Mouse (Mus musculus): ENCODE results near the gene Cdk2ap2. TPM values are rescaled to one million over a fixed set of nuclear protein-coding genes. Genes with fewer than 3 reads are reported as not detected.

The Cdk2ap2 gene
- total and polyA plus RNA-seq, 2 experiments: 33.9 to 198 TPM

DNA sequence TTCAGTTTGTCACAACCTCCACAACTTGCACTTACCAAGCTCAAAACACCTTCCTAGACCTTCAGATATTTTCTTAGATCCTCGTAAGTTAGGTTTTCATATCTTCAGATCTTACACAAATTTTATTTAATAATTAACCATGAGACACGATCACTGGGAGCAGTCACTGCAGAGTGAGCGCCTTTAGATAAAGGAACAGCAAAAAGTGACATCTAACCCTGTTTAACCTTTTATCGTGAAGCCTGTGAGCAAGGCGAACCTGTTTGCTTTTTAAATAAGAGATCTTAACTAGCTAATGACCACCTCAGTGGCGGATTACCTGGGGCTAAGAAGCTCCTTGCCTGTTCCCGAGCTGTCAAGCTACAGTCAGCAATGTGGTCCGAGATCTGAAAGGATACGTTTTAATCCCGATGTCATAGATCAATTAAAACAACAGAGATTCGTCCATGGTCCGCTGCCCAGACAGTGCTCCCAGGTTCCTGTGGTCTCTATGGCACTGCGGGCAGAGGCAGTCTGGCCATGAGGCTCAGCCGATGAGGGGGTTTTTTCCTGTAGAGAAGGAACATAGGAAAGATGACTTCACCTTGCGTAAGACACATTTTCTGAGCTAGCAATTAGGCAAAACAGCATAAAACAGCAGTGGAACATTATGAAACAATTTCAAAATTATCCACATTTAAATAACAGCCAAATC is 28.1 kb upstream of the Cdk2ap2 start:
- Histone ChIP-seq H3K4me3 (ENCODE audit: insufficient read depth, low read depth, low read length) (peak overlapping the region; percentile 69), H3K4me1 (ENCODE audit: control insufficient read depth, insufficient read depth, low read length) (peaks cover 30% of the 10 kb centered on the region), H3K27me3 (ENCODE audit: control insufficient read depth, insufficient read depth, low read length) (no peaks in the 10 kb centered on the region), H3K79me2 (ENCODE audit: control insufficient read depth, insufficient read depth, low read length) (no peaks in the 10 kb centered on the region), H3K9ac (ENCODE audit: low read depth, low read length) (peak overlapping the region; percentile 76), H3K27ac (replicated peaks; ENCODE audit: insufficient read depth, low read depth, low read length) (peak overlapping the region; percentile 81), H3K36me3 (ENCODE audit: control insufficient read depth, insufficient read depth, low read length) (no peaks in the 10 kb centered on the region)
- WGBS: 22% methylated on average over 15 of the region's 15 CpGs
- DNase-seq (ENCODE audit: extremely low read depth, low read depth, low spot score): peak; percentile 90
- TF ChIP-seq POLR2A (IDR thresholded peaks at IDR 0.05; ENCODE audit: extremely low read depth, insufficient read depth, low read length) (peak; percentile 56), CTCF (IDR thresholded peaks at IDR 0.05; ENCODE audit: low read depth, low read length) (no peak)

DNA sequence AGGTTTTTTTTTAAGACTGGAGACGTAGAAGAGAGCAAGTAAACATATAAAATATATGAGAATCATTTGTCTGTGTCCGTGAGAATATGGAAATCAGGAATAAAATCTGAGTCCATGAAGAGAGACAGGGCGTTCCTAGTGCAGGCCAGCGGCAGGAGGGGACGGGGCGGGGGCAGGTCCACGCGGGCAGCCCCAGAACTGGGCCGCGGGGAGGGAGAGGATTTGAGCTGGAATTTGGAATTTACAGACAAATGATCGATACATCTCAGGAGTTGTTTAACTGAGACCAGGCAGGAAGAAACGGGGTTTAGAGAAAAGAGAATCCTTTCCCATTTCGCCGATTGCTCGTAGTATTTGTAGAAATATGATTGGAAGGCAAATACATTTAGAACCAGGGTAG is 26.7 kb upstream of the Cdk2ap2 start:
- peak overlapping the region; percentile 12; the same call in 1 of the 2 replicates for H3K4me3 ChIP-seq (ENCODE audit: insufficient read depth, low read depth, low read length)
- peak overlapping the region; percentile 61 for H3K9ac ChIP-seq (ENCODE audit: low read depth, low read length)
- TF ChIP-seq CTCF (IDR thresholded peaks at IDR 0.05; ENCODE audit: low read depth, low read length) (no peak), POLR2A (IDR thresholded peaks at IDR 0.05; ENCODE audit: extremely low read depth, insufficient read depth, low read length) (no peak)
- H3K79me2 ChIP-seq (ENCODE audit: control insufficient read depth, insufficient read depth, low read length): no peaks in the 10 kb centered on the region
- H3K27me3 ChIP-seq (ENCODE audit: control insufficient read depth, insufficient read depth, low read length): no peaks in the 10 kb centered on the region
- DNase-seq (ENCODE audit: extremely low read depth, low read depth, low spot score): peak; percentile 84
- H3K27ac ChIP-seq (replicated peaks; ENCODE audit: insufficient read depth, low read depth, low read length): peak overlapping the region; percentile 88
- H3K4me1 ChIP-seq (ENCODE audit: control insufficient read depth, insufficient read depth, low read length): peaks cover 30% of the 10 kb centered on the region
- H3K36me3 ChIP-seq (ENCODE audit: control insufficient read depth, insufficient read depth, low read length): no peaks in the 10 kb centered on the region
- WGBS: 20% methylated on average over 15 of the region's 15 CpGs

DNA sequence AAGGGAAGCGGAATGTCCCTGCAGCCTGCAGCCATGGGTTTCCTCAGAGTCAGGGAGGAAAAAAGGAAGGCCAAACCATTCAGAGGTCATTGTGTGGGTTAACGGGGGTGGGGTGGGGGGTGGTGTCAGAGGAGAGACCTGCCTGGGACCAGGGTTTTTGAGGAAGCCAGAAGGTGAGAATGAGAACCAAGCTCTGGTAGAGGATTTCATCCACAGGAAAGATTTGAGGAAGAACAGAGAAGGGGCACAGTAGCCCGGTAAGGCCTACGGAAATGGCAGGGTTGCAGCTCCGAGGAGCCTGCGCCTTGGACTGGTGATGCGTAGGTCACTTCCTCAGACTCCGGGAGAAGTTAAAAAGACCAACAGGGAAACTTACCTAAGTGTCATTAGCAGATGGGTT is 26.2 kb upstream of the Cdk2ap2 start:
- DNase-seq (ENCODE audit: extremely low read depth, low read depth, low spot score): peak; percentile 45
- Histone ChIP-seq H3K4me1 (ENCODE audit: control insufficient read depth, insufficient read depth, low read length) (peaks cover 33% of the 10 kb centered on the region), H3K27me3 (ENCODE audit: control insufficient read depth, insufficient read depth, low read length) (no peaks in the 10 kb centered on the region), H3K36me3 (ENCODE audit: control insufficient read depth, insufficient read depth, low read length) (no peaks in the 10 kb centered on the region), H3K9ac (ENCODE audit: low read depth, low read length) (peak overlapping the region; percentile 61), H3K27ac (replicated peaks; ENCODE audit: insufficient read depth, low read depth, low read length) (peak overlapping the region; percentile 88), H3K79me2 (ENCODE audit: control insufficient read depth, insufficient read depth, low read length) (no peaks in the 10 kb centered on the region), H3K4me3 (ENCODE audit: insufficient read depth, low read depth, low read length) (peak overlapping the region; percentile 8; the same call in 1 of the 2 replicates)
- WGBS: 38% methylated on average over 8 of the region's 8 CpGs
- TF ChIP-seq POLR2A (IDR thresholded peaks at IDR 0.05; ENCODE audit: extremely low read depth, insufficient read depth, low read length) (no peak), CTCF (IDR thresholded peaks at IDR 0.05; ENCODE audit: low read depth, low read length) (no peak)

DNA sequence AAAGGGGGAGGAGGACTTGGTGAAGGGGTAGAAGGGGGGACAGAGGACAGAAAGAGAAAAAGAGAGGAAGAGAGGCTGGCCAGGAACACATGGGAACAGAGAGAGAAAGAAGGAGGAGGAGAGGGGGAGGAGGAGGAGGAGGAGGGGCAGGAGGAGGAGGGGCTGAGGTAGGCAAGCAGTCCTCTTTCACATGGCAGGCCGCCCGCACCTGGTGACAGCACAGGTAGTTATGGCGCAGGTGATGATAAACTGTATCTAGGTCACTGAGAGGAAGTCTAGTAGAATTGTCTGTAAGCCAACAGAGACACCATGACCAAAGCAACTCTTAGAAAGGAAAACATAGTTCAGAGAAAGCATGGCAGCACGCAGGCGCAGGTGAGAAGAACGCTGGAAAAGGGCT is 25.6 kb upstream of the Cdk2ap2 start:
- 57% methylated on average over 6 of the region's 6 CpGs for WGBS
- H3K4me1 ChIP-seq (ENCODE audit: control insufficient read depth, insufficient read depth, low read length): peaks cover 34% of the 10 kb centered on the region
- peak overlapping the region; percentile 88 for H3K27ac ChIP-seq (replicated peaks; ENCODE audit: insufficient read depth, low read depth, low read length)
- H3K4me3 ChIP-seq (ENCODE audit: insufficient read depth, low read depth, low read length): no peak overlapping the region
- TF ChIP-seq POLR2A (IDR thresholded peaks at IDR 0.05; ENCODE audit: extremely low read depth, insufficient read depth, low read length): no peak
- no peak for TF ChIP-seq CTCF (IDR thresholded peaks at IDR 0.05; ENCODE audit: low read depth, low read length)
- H3K9ac ChIP-seq (ENCODE audit: low read depth, low read length): peak overlapping the region; percentile 61; the same call in 1 of the 2 replicates
- H3K27me3 ChIP-seq (ENCODE audit: control insufficient read depth, insufficient read depth, low read length): no peaks in the 10 kb centered on the region
- peak; percentile 69 for DNase-seq (ENCODE audit: extremely low read depth, low read depth, low spot score)
- H3K36me3 ChIP-seq (ENCODE audit: control insufficient read depth, insufficient read depth, low read length): no peaks in the 10 kb centered on the region
- no peaks in the 10 kb centered on the region for H3K79me2 ChIP-seq (ENCODE audit: control insufficient read depth, insufficient read depth, low read length)

DNA sequence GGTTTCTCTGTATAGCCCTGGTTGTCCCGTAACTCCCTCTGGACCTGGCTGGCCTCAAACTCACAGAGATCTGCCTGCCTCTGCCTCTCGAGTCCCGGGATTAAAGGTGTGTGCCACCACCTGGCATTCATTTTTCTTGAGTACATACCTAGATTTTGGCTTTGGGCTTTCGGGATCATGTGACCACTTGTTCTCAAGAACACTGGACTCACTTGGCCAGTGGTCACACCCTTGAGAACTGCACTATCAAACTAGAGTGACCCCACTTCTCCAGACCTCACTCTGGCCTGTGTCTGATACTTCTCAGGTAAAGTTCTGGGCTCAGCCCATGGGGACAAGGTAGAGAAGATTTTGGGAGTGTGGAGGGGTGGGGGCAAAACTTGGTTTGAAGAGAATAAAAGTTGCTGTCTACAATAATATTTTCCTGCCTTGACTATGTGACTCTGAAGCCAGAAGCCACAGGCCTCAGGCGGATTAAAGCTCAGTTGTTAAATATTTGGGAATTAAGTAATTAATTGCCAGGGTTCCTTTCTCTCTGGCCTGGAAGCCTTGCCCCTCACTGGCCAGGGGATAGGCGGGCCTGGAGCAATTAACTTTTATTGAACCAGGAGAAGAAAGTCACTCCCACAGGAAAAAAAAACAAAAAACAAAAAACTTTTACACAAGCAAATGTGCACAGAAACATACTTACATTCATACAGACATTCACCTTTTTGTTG is 24.1 kb upstream of the Cdk2ap2 start:
- H3K27ac ChIP-seq (replicated peaks; ENCODE audit: insufficient read depth, low read depth, low read length): peak overlapping the region; percentile 78
- H3K36me3 ChIP-seq (ENCODE audit: control insufficient read depth, insufficient read depth, low read length): no peaks in the 10 kb centered on the region
- 54% methylated on average over 6 of the region's 6 CpGs for WGBS
- peaks cover 25% of the 10 kb centered on the region for H3K4me1 ChIP-seq (ENCODE audit: control insufficient read depth, insufficient read depth, low read length)
- TF ChIP-seq CTCF (IDR thresholded peaks at IDR 0.05; ENCODE audit: low read depth, low read length) (no peak), POLR2A (IDR thresholded peaks at IDR 0.05; ENCODE audit: extremely low read depth, insufficient read depth, low read length) (no peak)
- H3K27me3 ChIP-seq (ENCODE audit: control insufficient read depth, insufficient read depth, low read length): no peaks in the 10 kb centered on the region
- peak overlapping the region; percentile 24; the same call in 1 of the 2 replicates for H3K9ac ChIP-seq (ENCODE audit: low read depth, low read length)
- no peaks in the 10 kb centered on the region for H3K79me2 ChIP-seq (ENCODE audit: control insufficient read depth, insufficient read depth, low read length)
- peak; percentile 47 for DNase-seq (ENCODE audit: extremely low read depth, low read depth, low spot score)
- H3K4me3 ChIP-seq (ENCODE audit: insufficient read depth, low read depth, low read length): no peak overlapping the region
